Mouse (Mus musculus) mature B cell (primary cell): ENCODE results near the gene Igf2.

Source experiments
- in situ Hi-C: fragments of 300-500 bp; cut with MboI; formaldehyde crosslinking; loops from 2 replicates; pipeline ENCODE4 v1.14.3; 2019

Gene Igf2

GRCm38 (mm10) chr7:142666659-142667058 is at the start of gene Igf2:
Gene Igf2, minus strand, starts transcription at chr7:142666816.
- in situ Hi-C loops: no loop called here

- in situ Hi-C loops: no loop called here
Observed at GRCm38 (mm10) chr7:142714783-142715498, 48.3 kb upstream of the Igf2 start.

- in situ Hi-C loops: no loop called here
Observed at GRCm38 (mm10) chr7:142706873-142707272, 40.3 kb upstream of the Igf2 start.

GRCm38 (mm10) chr7:142699334-142699860 is 32.8 kb upstream of the Igf2 start:
- in situ Hi-C loops: no loop called here

GRCm38 (mm10) chr7:142678611-142679010 is 12.0 kb upstream of the Igf2 start:
- in situ Hi-C loops: loop anchor here (10.0 kb wide), 1 partner anchor 344 kb away; no protein-coding TSS in a partner anchor

- in situ Hi-C loops: loop anchor here (10.0 kb wide), 1 partner anchor 341 kb away; no protein-coding TSS in a partner anchor
Observed at GRCm38 (mm10) chr7:142675644-142676043, 9.0 kb upstream of the Igf2 start.

- in situ Hi-C loops: loop anchor here (10.0 kb wide), 1 partner anchor 340 kb away; no protein-coding TSS in a partner anchor
Observed at GRCm38 (mm10) chr7:142675141-142675540, 8.5 kb upstream of the Igf2 start.

- in situ Hi-C loops: loop anchor here (10.0 kb wide), 1 partner anchor 337 kb away; no protein-coding TSS in a partner anchor
Observed at GRCm38 (mm10) chr7:142672120-142672519, 5.5 kb upstream of the Igf2 start.

GRCm38 (mm10) chr7:142671067-142671466 is 4.5 kb upstream of the Igf2 start:
- in situ Hi-C loops: loop anchor here (10.0 kb wide), 1 partner anchor 336 kb away; no protein-coding TSS in a partner anchor

GRCm38 (mm10) chr7:142669751-142670625 is 3.4 kb upstream of the Igf2 start, which contains the start of gene Gm49394:
Gene Gm49394, minus strand, starts transcription at chr7:142669942.
- in situ Hi-C loops: loop anchor here (10.0 kb wide), 1 partner anchor 335 kb away; no protein-coding TSS in a partner anchor

- in situ Hi-C loops: no loop called here
Observed at GRCm38 (mm10) chr7:142668328-142668727, 1.7 kb upstream of the Igf2 start.

- in situ Hi-C loops: no loop called here
Observed at GRCm38 (mm10) chr7:142667521-142667920, 905 bp upstream of the Igf2 start.

GRCm38 (mm10) chr7:142666109-142666508 is 507 bp downstream of the Igf2 start:
- in situ Hi-C loops: no loop called here

GRCm38 (mm10) chr7:142665364-142665763 is 1.3 kb downstream of the Igf2 start:
- in situ Hi-C loops: no loop called here

GRCm38 (mm10) chr7:142664465-142665029 is 2.1 kb downstream of the Igf2 start:
- in situ Hi-C loops: no loop called here

GRCm38 (mm10) chr7:142663931-142664421 is 2.6 kb downstream of the Igf2 start:
- in situ Hi-C loops: no loop called here

GRCm38 (mm10) chr7:142663151-142663550 is 3.5 kb downstream of the Igf2 start:
- in situ Hi-C loops: no loop called here

GRCm38 (mm10) chr7:142661811-142662210 is 4.8 kb downstream of the Igf2 start:
- in situ Hi-C loops: no loop called here

GRCm38 (mm10) chr7:142661046-142661445 is 5.6 kb downstream of the Igf2 start:
- in situ Hi-C loops: no loop called here

- in situ Hi-C loops: no loop called here
Observed at GRCm38 (mm10) chr7:142660651-142660945, 6.0 kb downstream of the Igf2 start.

GRCm38 (mm10) chr7:142659767-142660650 is 6.6 kb downstream of the Igf2 start:
- in situ Hi-C loops: no loop called here
